Mouse (Mus musculus): Measurements from ENCODE around the gene Map1lc3b.

Gene Map1lc3b

GRCm38 (mm10) chr8:121609916-121610315 lies 19.8 kb downstream of the Map1lc3b start:
- DNase-seq = no peak

- no peak for DNase-seq
These were observed 23.3 kb downstream of the Map1lc3b start for GRCm38 (mm10) chr8:121613419-121613818.

- peak; percentile 10 for DNase-seq
These were observed 29.3 kb downstream of the Map1lc3b start for GRCm38 (mm10) chr8:121619401-121619995.

- DNase-seq = no peak
These were observed 30.8 kb downstream of the Map1lc3b start for GRCm38 (mm10) chr8:121620801-121621516.

- DNase-seq = no peak
These were observed 31.7 kb downstream of the Map1lc3b start for GRCm38 (mm10) chr8:121621879-121622278.

- DNase-seq = no peak
These were observed 32.9 kb downstream of the Map1lc3b start for GRCm38 (mm10) chr8:121623043-121623442.

GRCm38 (mm10) chr8:121628681-121629080 lies 38.5 kb downstream of the Map1lc3b start:
- no peak for DNase-seq

GRCm38 (mm10) chr8:121631645-121632071 lies 41.5 kb downstream of the Map1lc3b start:
- no peak for DNase-seq

GRCm38 (mm10) chr8:121632401-121632800 lies 42.2 kb downstream of the Map1lc3b start:
- no peak for DNase-seq

GRCm38 (mm10) chr8:121635534-121635933 lies 45.4 kb downstream of the Map1lc3b start:
- DNase-seq = no peak

- no peak for DNase-seq
These were observed 46.0 kb downstream of the Map1lc3b start for GRCm38 (mm10) chr8:121636180-121636579.

GRCm38 (mm10) chr8:121642804-121643203 lies 52.6 kb downstream of the Map1lc3b start:
- no peak for DNase-seq

GRCm38 (mm10) chr8:121643384-121643783 lies 53.2 kb downstream of the Map1lc3b start:
- DNase-seq = no peak

- DNase-seq = no peak
These were observed 57.5 kb downstream of the Map1lc3b start for GRCm38 (mm10) chr8:121647511-121648215.

Data from embryo, embryonic 11 days (tissue).